Comparison of ENCODE assay signal across 8 mouse cellular contexts in genomic region chr14:12284141-12284912, GRCm38 (mm10). TPM values are rescaled to one million over a fixed set of nuclear protein-coding genes. Genes with fewer than 3 reads are reported as not detected.
A peak's percentile ranks its signal among the peaks of the same experiment; 100 is the strongest.
DNase-seq lines count a peak whose midpoint lies in the region; ATAC-seq lines count a peak whose summit lies in the region.

3830406C13Rik (plus strand) TSS chr14:12284173.

- DNase-seq in CD8-positive naive resting alpha-beta T cell, adult 2 months (ENCODE audit: low read depth in 2 of 2, low spot score in 2 of 2) = peak; percentile 41 to 60
- peak; percentile 67 for DNase-seq in c-Kit-positive CD71-negative TER-119-negative erythroid progenitor cells, embryonic 14.5 days (ENCODE audit: low read depth)
- DNase-seq in forebrain, embryonic 11.5 days (ENCODE audit: low spot score) = peak; percentile 91
- DNase-seq in kidney, postnatal 36 days = peak; percentile 87 to 93
- peak; percentile 72 for DNase-seq in telencephalon, adult 2 months (ENCODE audit: low read depth, low spot score)

- peak within 1 kb of the TSS; percentile 62 for H3K4me3 ChIP-seq in forebrain, embryonic 11.5 days (ENCODE audit: low read depth, low read length)
- peak within 1 kb of the TSS; percentile 96 for H3K4me3 ChIP-seq in heart, embryonic 16.5 days (ENCODE audit: low read length)
- H3K4me3 ChIP-seq in liver, embryonic 15.5 days (replicated peaks) = peak within 1 kb of the TSS; percentile 79
- H3K4me3 ChIP-seq in neural tube, embryonic 12.5 days = peak within 1 kb of the TSS; percentile 71

- H3K27me3 ChIP-seq in forebrain, embryonic 11.5 days (ENCODE audit: control insufficient read depth, insufficient read depth, low read length) = no peaks in the 10 kb centered on the region
- H3K27me3 ChIP-seq in heart, embryonic 16.5 days (ENCODE audit: control insufficient read depth, insufficient read depth, low read length) = no peaks in the 10 kb centered on the region
- peaks cover 5% of the 10 kb centered on the region for H3K27me3 ChIP-seq in liver, embryonic 15.5 days
- H3K27me3 ChIP-seq in neural tube, embryonic 12.5 days (replicated peaks) = no peaks in the 10 kb centered on the region

- H3K36me3 ChIP-seq in forebrain, embryonic 11.5 days (ENCODE audit: control insufficient read depth, insufficient read depth, low read length) = no peaks in the 10 kb centered on the region
- no peaks in the 10 kb centered on the region for H3K36me3 ChIP-seq in heart, embryonic 16.5 days (ENCODE audit: control insufficient read depth, insufficient read depth)
- H3K36me3 ChIP-seq in liver, embryonic 15.5 days (replicated peaks) = 0 out of 2 replicates have a peak, but pooled peaks cover 6% of the 10 kb centered on the region
- no peaks in the 10 kb centered on the region for H3K36me3 ChIP-seq in neural tube, embryonic 12.5 days

- peak; percentile 97 for ATAC-seq in forebrain, embryonic 11.5 days (replicated peaks; ENCODE audit: low FRiP score)
- peak; percentile 98 for ATAC-seq in heart, embryonic 16.5 days (replicated peaks; ENCODE audit: extremely low read depth, insufficient read depth, low FRiP score)
- peak; percentile 91 for ATAC-seq in liver, embryonic 15.5 days (ENCODE audit: insufficient read depth)
- ATAC-seq in neural tube, embryonic 12.5 days (ENCODE audit: low FRiP score, low read depth) = peak; percentile 100

- H3K4me1 ChIP-seq in forebrain, embryonic 11.5 days (replicated peaks; ENCODE audit: control insufficient read depth, insufficient read depth, low read length) = no peaks in the 10 kb centered on the region
- no peaks in the 10 kb centered on the region for H3K4me1 ChIP-seq in heart, embryonic 16.5 days (ENCODE audit: control insufficient read depth, insufficient read depth, low read length)
- H3K4me1 ChIP-seq in liver, embryonic 15.5 days (replicated peaks) = no peaks in the 10 kb centered on the region
- no peaks in the 10 kb centered on the region for H3K4me1 ChIP-seq in neural tube, embryonic 12.5 days

- H3K9me3 ChIP-seq in forebrain, embryonic 11.5 days (ENCODE audit: control insufficient read depth, low read length) = no peaks in the 10 kb centered on the region
- H3K9me3 ChIP-seq in heart, embryonic 16.5 days (replicated peaks; ENCODE audit: control insufficient read depth, low read length) = no peaks in the 10 kb centered on the region; the same call in 1 of the 2 replicates
- H3K9me3 ChIP-seq in liver, embryonic 15.5 days (replicated peaks) = no peaks in the 10 kb centered on the region
- H3K9me3 ChIP-seq in neural tube, embryonic 12.5 days = no peaks in the 10 kb centered on the region

- H3K27ac ChIP-seq in forebrain, embryonic 11.5 days (ENCODE audit: low read depth, low read length) = peak within 1 kb of the TSS; percentile 77
- peak within 1 kb of the TSS; percentile 98 for H3K27ac ChIP-seq in heart, embryonic 16.5 days (ENCODE audit: low read length)
- H3K27ac ChIP-seq in liver, embryonic 15.5 days (replicated peaks) = peak within 1 kb of the TSS; percentile 87
- peak within 1 kb of the TSS; percentile 68; the same call in 1 of the 2 replicates for H3K27ac ChIP-seq in neural tube, embryonic 12.5 days

- under 1% methylated on average over 48 of the region's 48 CpGs for WGBS in forebrain, embryonic 11.5 days
- WGBS in heart, embryonic 16.5 days = under 1% methylated on average over 48 of the region's 48 CpGs
- under 1% methylated on average over 48 of the region's 48 CpGs for WGBS in liver, embryonic 15.5 days (ENCODE audit: insufficient replicate concordance)
- under 1% methylated on average over 48 of the region's 48 CpGs for WGBS in neural tube, embryonic 12.5 days

- peak within 1 kb of the TSS; percentile 85 for H3K4me2 ChIP-seq in forebrain, embryonic 11.5 days (ENCODE audit: low read depth, low read length, severe bottlenecking)
- peak within 1 kb of the TSS; percentile 86 for H3K4me2 ChIP-seq in heart, embryonic 16.5 days (ENCODE audit: low read depth, low read length)
- H3K4me2 ChIP-seq in liver, embryonic 15.5 days = peak within 1 kb of the TSS; percentile 78
- H3K4me2 ChIP-seq in neural tube, embryonic 12.5 days (replicated peaks) = peak within 1 kb of the TSS; percentile 86

- peak within 1 kb of the TSS; percentile 95 for H3K9ac ChIP-seq in forebrain, embryonic 11.5 days (ENCODE audit: low read length)
- H3K9ac ChIP-seq in heart, embryonic 16.5 days (ENCODE audit: low read length) = peak within 1 kb of the TSS; percentile 97
- H3K9ac ChIP-seq in liver, embryonic 15.5 days = peak within 1 kb of the TSS; percentile 82
- H3K9ac ChIP-seq in neural tube, embryonic 12.5 days = peak within 1 kb of the TSS; percentile 78

RNA-seq across cellular contexts. Expression of gene 3830406C13Rik, which starts in this region (rescaled TPM):
- 30.0 and 35.2 TPM in 2 replicates for polyA plus RNA-seq in forebrain, embryonic 11.5 days (2014; fragmentation: Nextera tagmentation; extraction: Ambion mirVana)
- 31.3 and 35.9 TPM in 2 replicates for polyA plus RNA-seq in heart, embryonic 16.5 days (2015; fragmentation: Nextera tagmentation; extraction: Ambion mirVana)
- 15.7 and 18.8 TPM in 2 replicates for polyA plus RNA-seq in liver, embryonic 15.5 days (2015; fragmentation: Nextera tagmentation; extraction: Ambion mirVana)
- 25.3 and 30.3 TPM in 2 replicates for polyA plus RNA-seq in neural tube, embryonic 12.5 days (2016; fragmentation: Nextera tagmentation; extraction: Ambion mirVana)

Comparison
In these comparisons a context has a peak if more than half of its experiments do, and no peak if none do; other contexts are left out.
1. Peak in every context shown above with its lines: DNase-seq, ATAC-seq, H3K4me3 ChIP-seq and H3K27ac ChIP-seq.